Mouse (Mus musculus) thymus, postnatal 14 days (tissue): ENCODE measurements around the gene Twsg1.

ENCODE experiments used
- DNase-seq: peaks from one replicate; pipeline ENCODE4 v3.0.0; 2021

Gene Twsg1

DNA sequence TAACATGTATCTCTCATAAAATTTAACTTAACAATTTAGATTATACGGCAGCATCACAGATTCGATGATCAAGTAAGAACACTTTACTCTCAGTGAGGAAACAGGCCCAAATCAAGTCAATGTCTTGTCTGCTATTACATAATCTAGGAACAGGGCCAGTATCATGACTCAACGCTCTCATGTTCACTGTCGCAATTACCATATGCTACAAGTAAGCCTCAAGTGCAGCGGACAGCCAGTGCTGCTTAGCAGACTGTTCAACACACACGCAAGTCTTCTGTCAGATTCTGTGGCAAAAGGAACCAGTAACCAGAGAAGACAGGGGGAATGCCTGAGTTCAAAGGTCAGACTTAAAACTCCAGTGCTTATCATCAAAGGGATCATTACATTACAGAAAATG is 20.1 kb downstream of the Twsg1 start:
- DNase-seq: no peak

- no peak for DNase-seq
Measured at GRCm38 (mm10) chr17:65930158-65930826, 20.7 kb downstream of the Twsg1 start.

- peak; percentile 39 for DNase-seq
Measured at GRCm38 (mm10) chr17:65929319-65929978, 21.6 kb downstream of the Twsg1 start.

GRCm38 (mm10) chr17:65927077-65927476 is 23.9 kb downstream of the Twsg1 start:
- DNase-seq: no peak

DNA sequence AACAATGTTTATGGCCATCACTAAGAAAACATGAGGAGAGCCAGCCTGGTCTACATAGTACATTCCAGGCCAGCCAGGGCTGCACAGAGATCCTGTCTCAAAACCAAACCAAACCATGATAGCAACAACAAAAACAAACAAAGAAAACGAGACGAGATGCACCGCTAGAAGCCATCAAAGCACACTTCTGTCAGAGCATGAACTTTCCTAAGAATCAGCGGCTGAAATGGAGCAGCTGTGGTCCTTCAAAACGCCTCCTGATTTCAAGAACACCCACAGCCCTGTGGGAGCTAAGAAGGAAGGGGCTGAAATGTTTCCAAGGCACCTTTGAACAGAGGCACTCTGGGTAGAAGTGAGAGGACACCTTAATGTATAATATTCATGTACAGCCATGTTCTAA is 26.8 kb downstream of the Twsg1 start:
- no peak for DNase-seq

- DNase-seq: no peak
Measured at GRCm38 (mm10) chr17:65921975-65922374, 29.1 kb downstream of the Twsg1 start.

DNA sequence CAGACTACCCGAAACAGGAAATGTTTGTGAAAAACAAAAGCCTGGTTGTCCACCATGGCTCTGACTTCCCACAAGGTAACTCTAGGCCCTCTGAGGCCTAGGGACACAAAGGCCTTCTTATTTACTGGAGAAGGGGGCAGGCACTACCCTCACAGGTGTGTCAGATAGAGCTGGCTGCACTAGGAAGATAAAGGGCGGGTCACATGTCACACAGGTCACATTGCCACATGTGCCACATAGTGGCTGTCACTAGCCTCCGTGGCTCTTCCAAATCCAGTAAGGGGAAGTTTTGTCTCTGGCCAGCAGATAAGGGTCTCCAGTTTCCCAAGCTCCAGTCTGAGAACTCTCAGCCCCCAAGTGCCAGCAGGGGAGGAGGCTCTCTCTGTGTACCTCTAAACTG is 31.8 kb downstream of the Twsg1 start:
- DNase-seq: no peak

DNA sequence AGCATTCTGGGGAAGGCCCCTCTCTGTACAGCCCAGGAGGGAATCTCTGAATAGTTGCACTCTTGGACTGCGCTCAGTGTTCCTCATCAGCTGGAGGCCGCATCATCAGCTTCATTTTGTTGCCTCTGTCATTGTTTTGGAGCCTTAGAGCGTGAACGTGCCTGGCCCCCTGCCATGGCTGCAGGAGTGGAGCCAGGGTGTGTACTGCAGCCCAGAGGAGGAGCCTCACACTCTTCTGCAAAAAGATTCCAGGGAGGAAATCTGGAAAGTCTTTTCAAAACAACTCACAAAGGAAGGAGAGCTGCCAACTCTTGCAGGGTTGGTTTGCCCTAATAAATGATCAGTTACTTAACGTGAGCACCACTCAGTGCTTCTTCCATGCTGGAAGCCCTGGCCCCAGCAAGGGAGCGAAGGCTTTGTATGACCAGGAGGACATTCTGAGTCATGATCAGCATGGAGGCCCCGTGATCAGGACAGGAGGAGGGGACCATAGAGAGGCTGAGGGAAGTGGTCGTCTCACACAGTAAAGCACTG is 34.8 kb downstream of the Twsg1 start:
- no peak for DNase-seq

GRCm38 (mm10) chr17:65914083-65914482 is 36.9 kb downstream of the Twsg1 start:
- DNase-seq: no peak

DNA sequence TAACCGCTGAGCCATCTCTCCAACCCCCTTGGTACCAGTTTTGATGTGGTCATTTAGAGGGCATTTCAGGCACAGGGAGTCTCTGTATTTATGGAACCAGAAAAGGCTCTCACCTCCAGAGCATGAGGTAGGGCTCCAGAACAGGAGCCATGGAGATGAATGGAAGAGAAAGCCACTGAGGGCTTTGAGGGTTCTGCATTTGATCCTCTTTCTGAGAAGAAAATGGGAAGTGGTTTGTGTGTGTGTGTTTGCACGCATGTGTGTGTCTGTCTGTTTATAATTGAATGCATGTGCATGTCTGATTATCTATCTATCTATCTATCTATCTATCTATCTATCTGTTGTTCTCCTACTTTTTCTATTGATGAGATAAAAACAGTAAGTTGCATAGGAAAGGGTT is 38.8 kb downstream of the Twsg1 start:
- no peak for DNase-seq

- no peak for DNase-seq
Measured at GRCm38 (mm10) chr17:65911285-65912069, 39.5 kb downstream of the Twsg1 start.

- DNase-seq: no peak
Measured at GRCm38 (mm10) chr17:65908270-65908669, 42.8 kb downstream of the Twsg1 start.

- DNase-seq: peak; percentile 63
Measured at GRCm38 (mm10) chr17:65906895-65907401, 44.1 kb downstream of the Twsg1 start.

GRCm38 (mm10) chr17:65906313-65906894 is 44.6 kb downstream of the Twsg1 start:
- DNase-seq: peak; percentile 41

DNA sequence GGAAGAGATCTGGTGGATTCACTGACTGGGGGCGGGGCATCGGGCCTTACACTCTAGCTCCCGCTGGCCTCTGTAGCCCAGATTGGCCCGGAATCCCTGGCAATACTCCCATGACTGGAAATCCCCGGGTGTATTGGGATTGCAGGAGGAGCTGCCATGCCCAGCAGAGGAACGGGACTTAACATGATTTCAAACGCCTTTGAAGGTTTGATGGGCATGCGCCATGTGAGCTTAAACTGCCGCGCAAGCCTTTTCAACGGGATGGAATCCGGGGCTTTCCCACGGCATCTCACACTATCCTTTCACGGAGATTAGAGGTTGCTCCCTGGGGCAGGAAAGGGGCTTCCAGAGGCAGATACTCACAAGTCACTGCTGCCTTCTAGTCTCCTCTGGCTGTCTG is 45.8 kb downstream of the Twsg1 start:
- DNase-seq: no peak

- DNase-seq: no peak
Measured at GRCm38 (mm10) chr17:65903826-65904225, 47.2 kb downstream of the Twsg1 start.

GRCm38 (mm10) chr17:65903011-65903410 is 48.0 kb downstream of the Twsg1 start:
- DNase-seq: no peak

- DNase-seq: no peak
Measured at GRCm38 (mm10) chr17:65902281-65902680, 48.7 kb downstream of the Twsg1 start.

DNA sequence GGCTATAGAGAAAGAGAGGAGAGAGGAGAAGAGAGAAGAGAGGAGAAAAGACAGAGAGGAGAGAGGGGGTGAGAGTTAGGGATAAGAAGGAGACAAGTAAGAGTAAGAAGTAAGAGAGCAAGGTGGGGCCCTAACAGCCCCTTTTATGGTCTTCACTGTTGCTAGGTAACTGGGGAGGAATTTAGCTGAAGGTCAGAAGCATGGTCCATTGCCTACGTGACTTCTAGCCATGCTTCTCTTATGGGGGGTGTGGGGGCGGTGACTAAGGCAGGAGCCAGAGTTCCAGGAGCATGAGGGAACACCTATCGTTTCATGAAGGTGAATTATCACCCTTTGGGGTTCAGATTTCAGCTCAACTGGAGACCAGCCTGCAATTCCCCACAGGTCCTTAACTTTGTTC is 55.0 kb downstream of the Twsg1 start:
- no peak for DNase-seq

- no peak for DNase-seq
Measured at GRCm38 (mm10) chr17:65889476-65889875, 61.5 kb downstream of the Twsg1 start.

DNA sequence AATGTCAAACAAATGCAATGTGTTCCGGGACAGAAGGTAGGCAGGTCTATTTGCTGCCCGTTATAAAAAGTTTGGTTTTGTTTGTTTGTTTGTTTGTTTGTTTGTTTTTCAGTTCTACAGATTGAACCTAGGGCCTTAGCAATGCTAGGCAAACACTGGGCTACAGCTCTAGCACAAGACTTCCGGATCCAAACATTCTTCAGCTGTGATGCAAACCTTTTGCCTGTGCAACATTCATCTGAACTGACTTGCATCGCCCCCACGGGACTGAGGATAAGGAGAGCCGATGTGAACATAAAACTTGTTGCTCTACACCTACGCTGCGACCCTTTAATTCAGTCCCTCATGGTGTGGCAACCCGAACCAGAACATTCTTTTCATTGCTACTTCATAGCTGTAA is 64.5 kb downstream of the Twsg1 start:
- no peak for DNase-seq

DNA sequence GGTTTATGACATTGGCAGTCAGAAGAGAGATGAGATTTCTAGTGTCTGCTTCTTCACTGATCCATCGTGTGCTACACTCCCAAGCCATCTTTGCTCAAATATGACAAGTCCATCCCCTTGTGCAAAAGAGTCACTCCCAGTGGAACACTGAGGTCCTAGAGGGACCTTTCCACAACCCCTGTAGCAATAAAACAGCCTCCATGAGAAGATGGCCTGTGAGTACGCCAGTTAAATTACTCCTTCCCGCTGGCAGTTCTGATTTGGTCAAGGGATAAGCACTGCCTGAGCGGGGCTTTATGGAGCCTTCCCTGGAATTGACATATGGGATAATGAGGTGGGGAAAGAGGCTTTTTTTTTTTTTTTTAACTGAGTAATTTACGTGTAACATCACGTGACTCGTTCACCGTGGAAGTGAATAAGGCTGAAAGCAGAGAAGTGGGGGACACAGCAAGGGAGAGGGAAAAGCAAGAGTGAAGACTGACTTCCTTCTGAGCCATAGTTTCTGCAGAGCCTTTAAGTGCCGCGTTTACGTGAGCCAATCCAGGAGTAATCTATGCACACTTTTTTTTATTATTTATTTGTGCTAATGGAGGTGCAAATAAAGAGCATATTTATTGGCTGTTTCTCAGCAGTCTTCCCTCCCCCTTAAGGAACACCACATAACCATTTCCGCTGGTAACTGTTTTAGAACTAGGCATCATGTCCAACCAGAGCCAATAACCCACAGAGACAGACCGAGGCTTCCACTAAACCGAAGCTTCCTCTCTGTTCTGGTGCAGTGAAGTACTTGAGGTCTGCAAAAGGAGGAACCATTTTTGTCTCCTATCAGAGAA is 65.1 kb downstream of the Twsg1 start, which contains the start of gene Ralbp1:
TSS of gene Ralbp1 (minus strand) at position 102 of the 833 bp plus-strand sequence.
- DNase-seq: peak; percentile 25
